Mouse (Mus musculus): ENCODE results near the gene C1qc. TPM values are rescaled to one million over a fixed set of nuclear protein-coding genes. Genes with fewer than 3 reads are reported as not detected.

The C1qc gene
- polyA plus RNA-seq, 1 experiment from 2014 or later: 34.2 TPM

- no peak overlapping the region for H3K27ac ChIP-seq (ENCODE audit: low read length)
- H3K4me2 ChIP-seq (replicated peaks; ENCODE audit: low read depth, low read length): no peak overlapping the region
- ATAC-seq (ENCODE audit: insufficient number of reproducible peaks, insufficient read depth, low FRiP score, low read depth): no peak
- no peaks in the 10 kb centered on the region for H3K27me3 ChIP-seq (ENCODE audit: control insufficient read depth, insufficient read depth, low read length)
- H3K36me3 ChIP-seq (ENCODE audit: control insufficient read depth, insufficient read depth, low read length): no peaks in the 10 kb centered on the region
- H3K9ac ChIP-seq (replicated peaks; ENCODE audit: low read depth, low read length): no peak overlapping the region
- WGBS: 48% methylated on average over 6 of the region's 6 CpGs
- H3K4me1 ChIP-seq (ENCODE audit: control insufficient read depth, insufficient read depth, low read length): peaks cover 12% of the 10 kb centered on the region
- H3K9me3 ChIP-seq (ENCODE audit: control insufficient read depth, low read depth, low read length): no peaks in the 10 kb centered on the region
- H3K4me3 ChIP-seq (ENCODE audit: low read depth, low read length): no peak overlapping the region
Measured at GRCm38 (mm10) chr4:136868371-136868770, 24.5 kb downstream of the C1qc start.

- Histone ChIP-seq H3K4me3 (ENCODE audit: low read depth, low read length) (no peak overlapping the region), H3K4me2 (replicated peaks; ENCODE audit: low read depth, low read length) (no peak overlapping the region), H3K36me3 (ENCODE audit: control insufficient read depth, insufficient read depth, low read length) (no peaks in the 10 kb centered on the region), H3K27ac (ENCODE audit: low read length) (no peak overlapping the region), H3K27me3 (ENCODE audit: control insufficient read depth, insufficient read depth, low read length) (no peaks in the 10 kb centered on the region), H3K9me3 (ENCODE audit: control insufficient read depth, low read depth, low read length) (no peaks in the 10 kb centered on the region), H3K4me1 (ENCODE audit: control insufficient read depth, insufficient read depth, low read length) (peaks cover 12% of the 10 kb centered on the region), H3K9ac (replicated peaks; ENCODE audit: low read depth, low read length) (no peak overlapping the region)
- WGBS: 5% methylated on average over 12 of the region's 12 CpGs
- ATAC-seq (ENCODE audit: insufficient number of reproducible peaks, insufficient read depth, low FRiP score, low read depth): peak; percentile 37; the same call in 1 of the 2 replicates
Measured at GRCm38 (mm10) chr4:136867690-136868345, 25.0 kb downstream of the C1qc start.

GRCm38 (mm10) chr4:136865531-136865930, 27.3 kb downstream of the C1qc start:
- Histone ChIP-seq H3K9me3 (ENCODE audit: control insufficient read depth, low read depth, low read length) (no peaks in the 10 kb centered on the region), H3K27me3 (ENCODE audit: control insufficient read depth, insufficient read depth, low read length) (no peaks in the 10 kb centered on the region), H3K9ac (replicated peaks; ENCODE audit: low read depth, low read length) (no peak overlapping the region), H3K4me1 (ENCODE audit: control insufficient read depth, insufficient read depth, low read length) (peaks cover 22% of the 10 kb centered on the region), H3K4me3 (ENCODE audit: low read depth, low read length) (no peak overlapping the region), H3K27ac (ENCODE audit: low read length) (no peak overlapping the region), H3K36me3 (ENCODE audit: control insufficient read depth, insufficient read depth, low read length) (no peaks in the 10 kb centered on the region), H3K4me2 (replicated peaks; ENCODE audit: low read depth, low read length) (no peak overlapping the region)
- 63% methylated on average over 5 of the region's 5 CpGs for WGBS
- no peak for ATAC-seq (ENCODE audit: insufficient number of reproducible peaks, insufficient read depth, low FRiP score, low read depth)

- no peak for ATAC-seq (ENCODE audit: insufficient number of reproducible peaks, insufficient read depth, low FRiP score, low read depth)
- H3K4me2 ChIP-seq (replicated peaks; ENCODE audit: low read depth, low read length): no peak overlapping the region
- no peaks in the 10 kb centered on the region for H3K36me3 ChIP-seq (ENCODE audit: control insufficient read depth, insufficient read depth, low read length)
- no peak overlapping the region for H3K27ac ChIP-seq (ENCODE audit: low read length)
- no peaks in the 10 kb centered on the region for H3K9me3 ChIP-seq (ENCODE audit: control insufficient read depth, low read depth, low read length)
- no peak overlapping the region for H3K4me3 ChIP-seq (ENCODE audit: low read depth, low read length)
- 9% methylated on average over 15 of the region's 15 CpGs for WGBS
- peaks cover 22% of the 10 kb centered on the region for H3K4me1 ChIP-seq (ENCODE audit: control insufficient read depth, insufficient read depth, low read length)
- H3K9ac ChIP-seq (replicated peaks; ENCODE audit: low read depth, low read length): no peak overlapping the region
- H3K27me3 ChIP-seq (ENCODE audit: control insufficient read depth, insufficient read depth, low read length): no peaks in the 10 kb centered on the region
Measured at GRCm38 (mm10) chr4:136864751-136865470, 28.0 kb downstream of the C1qc start.

- Histone ChIP-seq H3K36me3 (ENCODE audit: control insufficient read depth, insufficient read depth, low read length) (no peaks in the 10 kb centered on the region), H3K9me3 (ENCODE audit: control insufficient read depth, low read depth, low read length) (no peaks in the 10 kb centered on the region), H3K4me3 (ENCODE audit: low read depth, low read length) (no peak overlapping the region), H3K4me2 (replicated peaks; ENCODE audit: low read depth, low read length) (no peak overlapping the region), H3K9ac (replicated peaks; ENCODE audit: low read depth, low read length) (no peak overlapping the region), H3K27ac (ENCODE audit: low read length) (no peak overlapping the region), H3K27me3 (ENCODE audit: control insufficient read depth, insufficient read depth, low read length) (no peaks in the 10 kb centered on the region), H3K4me1 (ENCODE audit: control insufficient read depth, insufficient read depth, low read length) (peaks cover 22% of the 10 kb centered on the region)
- ATAC-seq (ENCODE audit: insufficient number of reproducible peaks, insufficient read depth, low FRiP score, low read depth): no peak
- WGBS: 57% methylated on average over 9 of the region's 9 CpGs
Measured at GRCm38 (mm10) chr4:136863517-136863916, 29.3 kb downstream of the C1qc start.

- Histone ChIP-seq H3K4me3 (ENCODE audit: low read depth, low read length) (no peak overlapping the region), H3K36me3 (ENCODE audit: control insufficient read depth, insufficient read depth, low read length) (no peaks in the 10 kb centered on the region), H3K27me3 (ENCODE audit: control insufficient read depth, insufficient read depth, low read length) (no peaks in the 10 kb centered on the region), H3K27ac (ENCODE audit: low read length) (no peak overlapping the region), H3K9ac (replicated peaks; ENCODE audit: low read depth, low read length) (no peak overlapping the region), H3K4me2 (replicated peaks; ENCODE audit: low read depth, low read length) (no peak overlapping the region), H3K4me1 (ENCODE audit: control insufficient read depth, insufficient read depth, low read length) (peaks cover 15% of the 10 kb centered on the region), H3K9me3 (ENCODE audit: control insufficient read depth, low read depth, low read length) (no peaks in the 10 kb centered on the region)
- WGBS: 54% methylated on average over 2 of the region's 2 CpGs
- ATAC-seq (ENCODE audit: insufficient number of reproducible peaks, insufficient read depth, low FRiP score, low read depth): no peak
Measured at GRCm38 (mm10) chr4:136862411-136862810, 30.5 kb downstream of the C1qc start.

GRCm38 (mm10) chr4:136861806-136862205, 31.1 kb downstream of the C1qc start:
- Histone ChIP-seq H3K27ac (ENCODE audit: low read length) (no peak overlapping the region), H3K4me1 (ENCODE audit: control insufficient read depth, insufficient read depth, low read length) (peaks cover 15% of the 10 kb centered on the region), H3K36me3 (ENCODE audit: control insufficient read depth, insufficient read depth, low read length) (no peaks in the 10 kb centered on the region), H3K9me3 (ENCODE audit: control insufficient read depth, low read depth, low read length) (no peaks in the 10 kb centered on the region), H3K9ac (replicated peaks; ENCODE audit: low read depth, low read length) (no peak overlapping the region), H3K4me2 (replicated peaks; ENCODE audit: low read depth, low read length) (no peak overlapping the region), H3K4me3 (ENCODE audit: low read depth, low read length) (no peak overlapping the region), H3K27me3 (ENCODE audit: control insufficient read depth, insufficient read depth, low read length) (no peaks in the 10 kb centered on the region)
- 6% methylated on average over 17 of the region's 17 CpGs for WGBS
- peak; percentile 53; the same call in 1 of the 2 replicates for ATAC-seq (ENCODE audit: insufficient number of reproducible peaks, insufficient read depth, low FRiP score, low read depth)

- no peak overlapping the region for H3K4me2 ChIP-seq (replicated peaks; ENCODE audit: low read depth, low read length)
- H3K9me3 ChIP-seq (ENCODE audit: control insufficient read depth, low read depth, low read length): no peaks in the 10 kb centered on the region
- no peak overlapping the region for H3K9ac ChIP-seq (replicated peaks; ENCODE audit: low read depth, low read length)
- H3K36me3 ChIP-seq (ENCODE audit: control insufficient read depth, insufficient read depth, low read length): no peaks in the 10 kb centered on the region
- ATAC-seq (ENCODE audit: insufficient number of reproducible peaks, insufficient read depth, low FRiP score, low read depth): no peak
- H3K27me3 ChIP-seq (ENCODE audit: control insufficient read depth, insufficient read depth, low read length): no peaks in the 10 kb centered on the region
- peaks cover 15% of the 10 kb centered on the region for H3K4me1 ChIP-seq (ENCODE audit: control insufficient read depth, insufficient read depth, low read length)
- WGBS: 81% methylated on average over 7 of the region's 7 CpGs
- H3K4me3 ChIP-seq (ENCODE audit: low read depth, low read length): no peak overlapping the region
- no peak overlapping the region for H3K27ac ChIP-seq (ENCODE audit: low read length)
Measured at GRCm38 (mm10) chr4:136860022-136860421, 32.8 kb downstream of the C1qc start.
